Mouse (Mus musculus) hindbrain, embryonic 13.5 days (tissue): ENCODE results near the gene Mrps11. TPM values are rescaled to one million over a fixed set of nuclear protein-coding genes. Genes with fewer than 3 reads are reported as not detected.

Experiments
- ATAC-seq: fragments of 200-750 bp; cut with Nextera tagmentation; 2 replicates; pipeline ENCODE4 v1.8.0; 2017; ENCODE audit warnings: moderate TSS enrichment; ENCODE audit not compliant: low FRiP score
- H3K27ac ChIP-seq: fragments of 300-500 bp; sonication (generic); 2 replicates; pipeline ENCODE4 v1.5.1; 2015; ENCODE audit warnings: inconsistent platforms, mild to moderate bottlenecking, moderate library complexity
- H3K27me3 ChIP-seq: fragments of 300-500 bp; sonication (generic); 2 replicates; pipeline ENCODE4 v1.6.1; 2015; ENCODE audit warnings: mild to moderate bottlenecking, inconsistent platforms
- H3K36me3 ChIP-seq: fragments of 300-500 bp; sonication (generic); 2 replicates; pipeline ENCODE4 v1.6.1; 2015; ENCODE audit warnings: mild to moderate bottlenecking, inconsistent platforms
- H3K4me1 ChIP-seq: fragments of 300-500 bp; sonication (generic); replicated peaks from 2 replicates; pipeline ENCODE4 v1.6.1; 2015; ENCODE audit warnings: inconsistent platforms
- H3K4me2 ChIP-seq: fragments of 300-500 bp; sonication (generic); 2 replicates; pipeline ENCODE4 v1.6.1; 2015; ENCODE audit warnings: inconsistent platforms, mild to moderate bottlenecking, moderate library complexity
- H3K4me3 ChIP-seq: fragments of 300-500 bp; sonication (generic); 2 replicates; pipeline ENCODE4 v1.5.1; 2015; ENCODE audit warnings: mild to moderate bottlenecking, inconsistent platforms
- H3K9ac ChIP-seq: fragments of 300-500 bp; sonication (generic); 2 replicates; pipeline ENCODE4 v1.6.1; 2015; ENCODE audit warnings: mild to moderate bottlenecking, inconsistent platforms
- H3K9me3 ChIP-seq: fragments of 300-500 bp; sonication (generic); 2 replicates; pipeline ENCODE4 v1.6.1; 2016; ENCODE audit warnings: inconsistent platforms
- WGBS: fragments of 180-500 bp; shearing (Covaris S2); methylation state at CpG from one replicate; pipeline ENCODE4 v1.1.7; 2015; 5-methylcytosine and 5-hydroxymethylcytosine counted together
- polyA plus RNA-seq: library from polyadenylated mRNA; unstranded; fragments of >200 nt; fragmentation: Nextera tagmentation; extraction: Ambion mirVana; gene quantifications from 2 replicates; pipeline ENCODE4 v1.2.1, GENCODE M21; 2015

Mrps11 gene
- polyA plus RNA-seq = 71.9 and 73.9 TPM in 2 replicates

- Histone ChIP-seq H3K9me3 (no peaks in the 10 kb centered on the region), H3K4me1 (peaks cover 40% of the 10 kb centered on the region), H3K27ac (peak within 1 kb of the TSS; percentile 66), H3K4me3 (peak within 1 kb of the TSS; percentile 81), H3K36me3 (peaks cover 30% of the 10 kb centered on the region), H3K27me3 (no peaks in the 10 kb centered on the region), H3K9ac (peak within 1 kb of the TSS; percentile 85), H3K4me2 (peak within 1 kb of the TSS; percentile 94)
- WGBS = under 1% methylated on average over 44 of the region's 44 CpGs
- peak; percentile 98 for ATAC-seq
Measured at GRCm38 (mm10) chr7:78782639-78783581, at the start of gene Mrps11, which contains the start of gene Mrpl46. Gene Mrps11 (plus strand): TSS chr7:78783119. Gene Mrpl46 (minus strand): TSS chr7:78783531.

- no peak overlapping the region for H3K4me3 ChIP-seq
- no peak overlapping the region for H3K4me2 ChIP-seq
- H3K9ac ChIP-seq = no peak overlapping the region
- H3K36me3 ChIP-seq = no peaks in the 10 kb centered on the region
- no peaks in the 10 kb centered on the region for H3K9me3 ChIP-seq
- H3K4me1 ChIP-seq = no peaks in the 10 kb centered on the region
- no peak overlapping the region for H3K27ac ChIP-seq
- no peak for ATAC-seq
- no peaks in the 10 kb centered on the region for H3K27me3 ChIP-seq
- WGBS = 91% methylated on average over 6 of the region's 6 CpGs
Measured at GRCm38 (mm10) chr7:78737196-78737595, 45.7 kb upstream of the Mrps11 start.

GRCm38 (mm10) chr7:78737614-78738210 is 45.2 kb upstream of the Mrps11 start, which contains the start of gene Ntrk3:
Gene Ntrk3 (minus strand): TSS chr7:78738012.
- Histone ChIP-seq H3K36me3 (no peaks in the 10 kb centered on the region), H3K27ac (no peak within 1 kb of the TSS), H3K4me2 (no peak within 1 kb of the TSS), H3K4me3 (no peak within 1 kb of the TSS), H3K27me3 (no peaks in the 10 kb centered on the region), H3K9ac (no peak within 1 kb of the TSS), H3K9me3 (no peaks in the 10 kb centered on the region), H3K4me1 (no peaks in the 10 kb centered on the region)
- ATAC-seq = no peak
- 81% methylated on average over 5 of the region's 5 CpGs for WGBS

DNA sequence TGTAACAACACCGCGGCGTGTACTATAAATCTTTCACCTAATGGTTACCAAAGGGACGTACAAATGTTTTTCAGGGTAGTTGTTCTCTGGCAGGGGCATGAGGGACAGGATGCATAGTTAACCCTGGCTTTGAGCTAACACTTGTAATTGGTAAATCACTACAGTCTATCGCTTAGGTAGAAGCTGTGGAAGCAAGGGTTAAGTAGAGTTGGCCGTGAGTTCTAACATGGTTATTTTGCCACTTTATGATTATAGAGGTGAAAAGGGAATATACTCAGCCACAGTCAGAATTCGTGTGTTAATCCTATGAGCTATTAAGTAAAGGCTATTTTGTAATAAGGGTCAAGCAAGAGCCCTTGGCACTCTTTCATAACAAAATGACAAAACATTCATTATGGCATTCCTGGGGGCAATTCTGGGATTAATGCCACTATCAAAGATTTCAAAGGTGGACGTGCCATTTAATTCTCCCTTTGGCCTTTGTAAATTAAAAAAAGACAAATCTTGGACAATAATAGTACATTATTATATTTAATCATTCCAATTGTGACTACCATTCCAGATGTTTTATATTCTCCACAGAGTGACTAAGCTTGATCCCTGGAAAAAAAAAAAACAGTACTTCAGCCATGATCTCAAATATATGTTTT is 43.4 kb upstream of the Mrps11 start:
- ATAC-seq = no peak
- Histone ChIP-seq H3K9ac (no peak overlapping the region), H3K4me2 (no peak overlapping the region), H3K9me3 (no peaks in the 10 kb centered on the region), H3K27ac (no peak overlapping the region), H3K36me3 (no peaks in the 10 kb centered on the region), H3K4me3 (no peak overlapping the region), H3K27me3 (no peaks in the 10 kb centered on the region), H3K4me1 (no peaks in the 10 kb centered on the region)
- 87% methylated on average over 8 of the region's 8 CpGs for WGBS

DNA sequence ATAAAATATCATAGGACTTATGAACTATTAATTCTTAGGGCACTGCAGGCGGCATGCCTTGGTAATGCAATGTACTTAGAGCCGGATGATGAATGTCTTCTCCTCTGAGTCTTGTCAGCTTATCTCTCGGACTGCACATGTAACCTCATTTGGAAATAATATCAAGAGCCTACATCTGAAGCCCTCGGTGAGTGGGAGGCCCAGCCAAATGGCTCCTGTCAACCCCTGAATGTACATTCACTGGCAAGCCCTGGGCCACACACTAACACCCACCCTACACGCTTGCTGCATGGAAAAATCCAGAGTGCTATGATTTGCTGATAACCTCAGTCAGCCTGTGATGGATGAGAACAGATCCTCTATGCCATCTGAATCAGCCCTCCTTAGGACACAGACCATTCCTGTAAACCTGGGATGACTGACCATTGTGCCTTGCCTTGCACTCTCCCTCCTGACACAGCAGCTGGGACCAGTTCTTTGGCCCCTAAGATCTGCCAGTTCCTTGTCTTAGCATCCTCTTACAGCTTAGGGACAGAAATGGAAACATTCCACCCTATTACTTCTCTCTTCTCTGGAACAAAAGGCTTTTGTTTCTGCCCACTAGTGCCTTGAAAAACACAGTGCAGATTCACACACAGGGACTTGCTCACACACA is 39.1 kb upstream of the Mrps11 start:
- 63% methylated on average over 5 of the region's 5 CpGs for WGBS
- H3K9ac ChIP-seq = no peak overlapping the region
- no peaks in the 10 kb centered on the region for H3K36me3 ChIP-seq
- no peak overlapping the region; the same call in 1 of the 2 replicates for H3K27ac ChIP-seq
- H3K9me3 ChIP-seq = no peaks in the 10 kb centered on the region
- H3K4me2 ChIP-seq = no peak overlapping the region
- no peak overlapping the region for H3K4me3 ChIP-seq
- H3K27me3 ChIP-seq = no peaks in the 10 kb centered on the region
- ATAC-seq = peak; percentile 39; the same call in 1 of the 2 replicates
- H3K4me1 ChIP-seq = no peaks in the 10 kb centered on the region

- H3K4me3 ChIP-seq = no peak overlapping the region
- 0 out of 2 replicates have a peak, but pooled peaks cover 2% of the 10 kb centered on the region for H3K4me1 ChIP-seq
- ATAC-seq = no peak
- 0 out of 2 replicates have a peak, but pooled peaks cover 5% of the 10 kb centered on the region for H3K27me3 ChIP-seq
- H3K27ac ChIP-seq = no peak overlapping the region
- H3K4me2 ChIP-seq = no peak overlapping the region
- H3K36me3 ChIP-seq = no peaks in the 10 kb centered on the region
- 87% methylated on average over 4 of the region's 4 CpGs for WGBS
- no peak overlapping the region for H3K9ac ChIP-seq
- H3K9me3 ChIP-seq = no peaks in the 10 kb centered on the region
Measured at GRCm38 (mm10) chr7:78752961-78753360, 30.0 kb upstream of the Mrps11 start.

- Histone ChIP-seq H3K9me3 (no peaks in the 10 kb centered on the region), H3K36me3 (no peaks in the 10 kb centered on the region), H3K9ac (no peak overlapping the region), H3K27me3 (0 out of 2 replicates have a peak, but pooled peaks cover 5% of the 10 kb centered on the region), H3K4me1 (0 out of 2 replicates have a peak, but pooled peaks cover 2% of the 10 kb centered on the region), H3K4me2 (no peak overlapping the region), H3K27ac (no peak overlapping the region), H3K4me3 (no peak overlapping the region)
- no peak for ATAC-seq
- 82% methylated on average over 7 of the region's 7 CpGs for WGBS
Measured at GRCm38 (mm10) chr7:78753752-78754457, 29.0 kb upstream of the Mrps11 start.

- Histone ChIP-seq H3K4me3 (no peak overlapping the region), H3K9ac (no peak overlapping the region), H3K4me1 (0 out of 2 replicates have a peak, but pooled peaks cover 2% of the 10 kb centered on the region), H3K36me3 (no peaks in the 10 kb centered on the region), H3K4me2 (no peak overlapping the region), H3K27me3 (0 out of 2 replicates have a peak, but pooled peaks cover 5% of the 10 kb centered on the region), H3K9me3 (no peaks in the 10 kb centered on the region), H3K27ac (no peak overlapping the region)
- WGBS = 57% methylated on average over 8 of the region's 8 CpGs
- ATAC-seq = no peak
Measured at GRCm38 (mm10) chr7:78754458-78755000, 28.4 kb upstream of the Mrps11 start.

- 84% methylated on average over 3 of the region's 3 CpGs for WGBS
- ATAC-seq = no peak
- H3K4me3 ChIP-seq = no peak overlapping the region
Measured at GRCm38 (mm10) chr7:78763801-78764200, 19.1 kb upstream of the Mrps11 start.

DNA sequence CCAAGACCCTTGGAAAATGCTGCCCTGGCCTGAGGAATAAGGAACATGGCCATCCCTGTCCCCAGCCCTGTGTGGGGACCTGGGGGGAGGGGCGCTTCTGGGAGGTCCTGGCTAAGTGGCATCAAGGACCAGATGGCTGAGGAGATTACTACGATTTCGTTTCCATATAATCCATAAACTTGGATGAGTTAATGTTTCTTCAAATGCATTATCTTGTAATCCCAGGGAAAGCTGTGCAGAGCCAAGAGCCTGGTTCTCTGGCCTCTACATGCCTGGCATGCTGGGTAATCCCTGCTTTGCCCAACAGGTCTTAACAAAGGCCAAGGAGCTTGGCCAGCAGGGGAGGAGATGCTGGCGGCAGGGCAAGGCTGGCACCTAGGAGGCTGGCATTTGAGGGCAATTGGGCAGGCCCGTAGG is 17.7 kb upstream of the Mrps11 start:
- WGBS = 78% methylated on average over 5 of the region's 5 CpGs
- no peak for ATAC-seq
- H3K4me1 ChIP-seq = peaks cover 10% of the 10 kb centered on the region; the same call in 1 of the 2 replicates
- peaks cover 7% of the 10 kb centered on the region; the same call in 1 of the 2 replicates for H3K27me3 ChIP-seq
- H3K9me3 ChIP-seq = no peaks in the 10 kb centered on the region
- H3K4me3 ChIP-seq = no peak overlapping the region
- no peak overlapping the region for H3K27ac ChIP-seq
- no peaks in the 10 kb centered on the region for H3K36me3 ChIP-seq
- H3K9ac ChIP-seq = no peak overlapping the region
- no peak overlapping the region for H3K4me2 ChIP-seq

More at GRCm38 (mm10) chr7:78763801-78764200, 19.1 kb upstream of the Mrps11 start:
- no peaks in the 10 kb centered on the region for H3K36me3 ChIP-seq
- H3K27me3 ChIP-seq = peaks cover 7% of the 10 kb centered on the region; the same call in 1 of the 2 replicates
- H3K4me1 ChIP-seq = peaks cover 10% of the 10 kb centered on the region; the same call in 1 of the 2 replicates
- no peaks in the 10 kb centered on the region for H3K9me3 ChIP-seq
- no peak overlapping the region for H3K4me2 ChIP-seq
- no peak overlapping the region for H3K9ac ChIP-seq
- no peak overlapping the region for H3K27ac ChIP-seq
